Mouse (Mus musculus) liver, embryonic 15.5 days (tissue): ENCODE data around the gene Tgfbr2. TPM values are rescaled to one million over a fixed set of nuclear protein-coding genes. Genes with fewer than 3 reads are reported as not detected.

Experiments used
- ATAC-seq: fragments of 200-750 bp; cut with Nextera tagmentation; 2 replicates; pipeline ENCODE4 v1.8.0; 2017; ENCODE audit warnings: moderate number of reproducible peaks, mild to moderate bottlenecking, moderate library complexity; ENCODE audit not compliant: insufficient read depth
- H3K27ac ChIP-seq: fragments of 300-500 bp; sonication (generic); replicated peaks from 2 replicates; pipeline ENCODE4 v1.5.1; 2015; ENCODE audit warnings: mild to moderate bottlenecking, inconsistent platforms
- H3K27me3 ChIP-seq: fragments of 300-500 bp; sonication (generic); 2 replicates; pipeline ENCODE4 v1.6.1; 2015; ENCODE audit warnings: mild to moderate bottlenecking, inconsistent platforms
- H3K36me3 ChIP-seq: fragments of 300-500 bp; sonication (generic); replicated peaks from 2 replicates; pipeline ENCODE4 v1.6.1; 2015; ENCODE audit warnings: moderate library complexity, mild to moderate bottlenecking, inconsistent platforms
- H3K4me1 ChIP-seq: fragments of 300-500 bp; sonication (generic); replicated peaks from 2 replicates; pipeline ENCODE4 v1.6.1; 2015; ENCODE audit warnings: inconsistent platforms
- H3K4me2 ChIP-seq: fragments of 300-500 bp; sonication (generic); 2 replicates; pipeline ENCODE4 v1.6.1; 2015; ENCODE audit warnings: moderate library complexity, mild to moderate bottlenecking, inconsistent platforms
- H3K4me3 ChIP-seq: fragments of 300-500 bp; sonication (generic); replicated peaks from 2 replicates; pipeline ENCODE4 v1.5.1; 2015; ENCODE audit warnings: mild to moderate bottlenecking, inconsistent platforms
- H3K9ac ChIP-seq: fragments of 300-500 bp; sonication (generic); 2 replicates; pipeline ENCODE4 v1.6.1; 2015; ENCODE audit warnings: moderate library complexity, mild to moderate bottlenecking, inconsistent platforms
- H3K9me3 ChIP-seq: fragments of 300-500 bp; sonication (generic); replicated peaks from 2 replicates; pipeline ENCODE4 v1.6.1; 2016; ENCODE audit warnings: inconsistent platforms
- WGBS: fragments of 180-500 bp; shearing (Covaris S2); methylation state at CpG from one replicate; pipeline ENCODE4 v1.1.7; 2015; ENCODE audit warnings: mixed read lengths; ENCODE audit not compliant: insufficient replicate concordance; 5-methylcytosine and 5-hydroxymethylcytosine counted together
- polyA plus RNA-seq: library from polyadenylated mRNA; unstranded; fragments of >200 nt; fragmentation: Nextera tagmentation; extraction: Ambion mirVana; gene quantifications from 2 replicates; pipeline ENCODE4 v1.2.1, GENCODE M21; 2015

Gene Tgfbr2
- polyA plus RNA-seq, 1 experiment from 2014 or later = 6.6 TPM

GRCm38 (mm10) chr9:116111149-116111970 is 63.8 kb downstream of the Tgfbr2 start:
- Histone ChIP-seq H3K4me1 (peaks cover 12% of the 10 kb centered on the region), H3K27me3 (no peaks in the 10 kb centered on the region), H3K36me3 (peaks cover 22% of the 10 kb centered on the region), H3K9me3 (no peaks in the 10 kb centered on the region), H3K9ac (no peak overlapping the region), H3K4me3 (no peak overlapping the region), H3K4me2 (no peak overlapping the region), H3K27ac (no peak overlapping the region)
- WGBS = 41% methylated on average over 9 of the region's 9 CpGs
- peak; percentile 59 for ATAC-seq

- Histone ChIP-seq H3K4me1 (peaks cover 12% of the 10 kb centered on the region), H3K4me3 (no peak overlapping the region), H3K9ac (no peak overlapping the region), H3K4me2 (no peak overlapping the region), H3K27ac (no peak overlapping the region), H3K9me3 (no peaks in the 10 kb centered on the region), H3K36me3 (peaks cover 29% of the 10 kb centered on the region), H3K27me3 (no peaks in the 10 kb centered on the region)
- WGBS = 56% methylated on average over 2 of the region's 2 CpGs
- ATAC-seq = no peak
These were observed 66.4 kb downstream of the Tgfbr2 start for GRCm38 (mm10) chr9:116108729-116109128.

GRCm38 (mm10) chr9:116104770-116105169 is 70.4 kb downstream of the Tgfbr2 start:
- Histone ChIP-seq H3K27ac (no peak overlapping the region), H3K27me3 (no peaks in the 10 kb centered on the region), H3K4me3 (no peak overlapping the region), H3K4me1 (no peaks in the 10 kb centered on the region), H3K4me2 (no peak overlapping the region), H3K9me3 (no peaks in the 10 kb centered on the region), H3K9ac (no peak overlapping the region), H3K36me3 (peaks cover 29% of the 10 kb centered on the region)
- no peak for ATAC-seq
- 75% methylated on average over 17 of the region's 17 CpGs for WGBS

- Histone ChIP-seq H3K27me3 (no peaks in the 10 kb centered on the region), H3K27ac (no peak overlapping the region), H3K9ac (no peak overlapping the region), H3K36me3 (peaks cover 15% of the 10 kb centered on the region), H3K9me3 (no peaks in the 10 kb centered on the region), H3K4me1 (no peaks in the 10 kb centered on the region), H3K4me3 (no peak overlapping the region), H3K4me2 (no peak overlapping the region)
- peak; percentile 22; the same call in 1 of the 2 replicates for ATAC-seq
- 54% methylated on average over 11 of the region's 11 CpGs for WGBS
These were observed 73.3 kb downstream of the Tgfbr2 start for GRCm38 (mm10) chr9:116101842-116102241.

- ATAC-seq = no peak
- H3K9ac ChIP-seq = no peak overlapping the region
- H3K27ac ChIP-seq = no peak overlapping the region
These were observed 75.1 kb downstream of the Tgfbr2 start for GRCm38 (mm10) chr9:116100015-116100414.

GRCm38 (mm10) chr9:116099596-116099993 is 75.6 kb downstream of the Tgfbr2 start:
- Histone ChIP-seq H3K4me3 (no peak overlapping the region), H3K27me3 (no peaks in the 10 kb centered on the region), H3K36me3 (peaks cover 8% of the 10 kb centered on the region; the same call in 1 of the 2 replicates), H3K9me3 (no peaks in the 10 kb centered on the region), H3K9ac (no peak overlapping the region), H3K27ac (no peak overlapping the region), H3K4me1 (no peaks in the 10 kb centered on the region), H3K4me2 (no peak overlapping the region)
- 68% methylated on average over 6 of the region's 6 CpGs for WGBS
- no peak for ATAC-seq

More at GRCm38 (mm10) chr9:116100015-116100414, 75.1 kb downstream of the Tgfbr2 start:
- Histone ChIP-seq H3K27me3 (no peaks in the 10 kb centered on the region), H3K4me3 (no peak overlapping the region), H3K4me2 (no peak overlapping the region), H3K36me3 (peaks cover 8% of the 10 kb centered on the region; the same call in 1 of the 2 replicates), H3K4me1 (no peaks in the 10 kb centered on the region), H3K9me3 (no peaks in the 10 kb centered on the region)
- 69% methylated on average over 9 of the region's 9 CpGs for WGBS

- peaks cover 7% of the 10 kb centered on the region; the same call in 1 of the 2 replicates for H3K36me3 ChIP-seq
- 54% methylated on average over 16 of the region's 16 CpGs for WGBS
- H3K9ac ChIP-seq = no peak overlapping the region
- H3K9me3 ChIP-seq = no peaks in the 10 kb centered on the region
- no peaks in the 10 kb centered on the region for H3K4me1 ChIP-seq
- no peak for ATAC-seq
- H3K27me3 ChIP-seq = no peaks in the 10 kb centered on the region
- no peak overlapping the region for H3K4me3 ChIP-seq
- H3K4me2 ChIP-seq = no peak overlapping the region
- no peak overlapping the region for H3K27ac ChIP-seq
These were observed 76.2 kb downstream of the Tgfbr2 start for GRCm38 (mm10) chr9:116098724-116099595.

GRCm38 (mm10) chr9:116091921-116092320 is 83.2 kb downstream of the Tgfbr2 start:
- 0 out of 2 replicates have a peak, but pooled peaks cover 9% of the 10 kb centered on the region for H3K36me3 ChIP-seq
- peaks cover 3% of the 10 kb centered on the region; the same call in 1 of the 2 replicates for H3K4me1 ChIP-seq
- ATAC-seq = no peak
- H3K4me2 ChIP-seq = no peak overlapping the region
- no peak overlapping the region for H3K4me3 ChIP-seq
- no peaks in the 10 kb centered on the region for H3K27me3 ChIP-seq
- H3K9ac ChIP-seq = no peak overlapping the region
- 65% methylated on average over 5 of the region's 5 CpGs for WGBS
- H3K9me3 ChIP-seq = no peaks in the 10 kb centered on the region
- H3K27ac ChIP-seq = no peak overlapping the region

GRCm38 (mm10) chr9:116091101-116091841 is 83.9 kb downstream of the Tgfbr2 start:
- Histone ChIP-seq H3K9me3 (no peaks in the 10 kb centered on the region), H3K9ac (no peak overlapping the region), H3K27me3 (no peaks in the 10 kb centered on the region), H3K4me2 (no peak overlapping the region), H3K27ac (no peak overlapping the region), H3K4me1 (peaks cover 3% of the 10 kb centered on the region; the same call in 1 of the 2 replicates), H3K36me3 (0 out of 2 replicates have a peak, but pooled peaks cover 9% of the 10 kb centered on the region), H3K4me3 (no peak overlapping the region)
- ATAC-seq = no peak
- WGBS = 68% methylated on average over 7 of the region's 7 CpGs

GRCm38 (mm10) chr9:116090296-116090695 is 84.9 kb downstream of the Tgfbr2 start:
- WGBS = 79% methylated on average over 9 of the region's 9 CpGs
- Histone ChIP-seq H3K36me3 (0 out of 2 replicates have a peak, but pooled peaks cover 9% of the 10 kb centered on the region), H3K9me3 (no peaks in the 10 kb centered on the region), H3K4me2 (no peak overlapping the region), H3K4me3 (no peak overlapping the region), H3K4me1 (peaks cover 3% of the 10 kb centered on the region; the same call in 1 of the 2 replicates), H3K9ac (no peak overlapping the region), H3K27ac (no peak overlapping the region), H3K27me3 (no peaks in the 10 kb centered on the region)
- no peak for ATAC-seq
